Mouse (Mus musculus) stomach, postnatal 0 days (tissue): ENCODE measurements around the gene Paxx.

Experiments used
- CTCF ChIP-seq: IDR thresholded peaks from 2 replicates; pipeline ENCODE4 v1.5.1; 2016; ENCODE audit warnings: antibody characterized with exemption, low read depth, mild to moderate bottlenecking, moderate library complexity
- EP300 ChIP-seq: optimal IDR thresholded peaks from 2 replicates; pipeline ENCODE3; 2016; ENCODE audit warnings: antibody characterized with exemption

GRCm38 (mm10) chr2:25497846-25498575, 37.1 kb upstream of the Paxx start:
- TF ChIP-seq CTCF: no peak
- no peak for TF ChIP-seq EP300
